Mouse (Mus musculus) ES-Bruce4 (cell line): Measurements from ENCODE around the gene Fstl4.

Experiments
- CTCF ChIP-seq: IDR thresholded peaks from one replicate; pipeline ENCODE4 v1.8.1; 2011; ENCODE audit warnings: low read depth, low read length
- EP300 ChIP-seq: IDR thresholded peaks from 2 replicates; pipeline ENCODE4 v1.6.1; 2011; ENCODE audit warnings: low read depth, low read length; ENCODE audit not compliant: insufficient read depth

- TF ChIP-seq EP300 (no peak), CTCF (no peak)
These were observed 398.0 kb downstream of the Fstl4 start for GRCm38 (mm10) chr11:53162385-53162784.
